Mouse (Mus musculus) olfactory bulb, adult 2 months (tissue): Measurements from ENCODE around the gene Fbxw2.

Source experiments
- CTCF ChIP-seq: fragments of 200-500 bp; IDR thresholded peaks from 2 replicates; pipeline ENCODE4 v1.5.1; 2012; ENCODE audit warnings: low read depth, mild to moderate bottlenecking, low read length, moderate library complexity; ENCODE audit not compliant: insufficient read depth
- POLR2A ChIP-seq: fragments of 200-500 bp; IDR thresholded peaks from 2 replicates; pipeline ENCODE4 v1.6.1; 2012; ENCODE audit warnings: mild to moderate bottlenecking, low read depth, low read length, moderate library complexity; ENCODE audit not compliant: insufficient read depth

GRCm38 (mm10) chr2:34762872-34763271 lies 63.2 kb downstream of the Fbxw2 start:
- TF ChIP-seq CTCF (no peak), POLR2A (no peak)
